Mouse (Mus musculus) cerebellum, adult 11-12 months (tissue): Measurements from ENCODE around the gene Klhl42.
A peak's percentile ranks its signal among the peaks of the same experiment; 100 is the strongest.

Experiments
- DNase-seq: peaks from one replicate; pipeline ENCODE4 v3.0.0; 2022

Klhl42 gene

GRCm38 (mm10) chr6:147087736-147088135 lies 3.4 kb upstream of the Klhl42 start:
- DNase-seq, result no peak

GRCm38 (mm10) chr6:147088517-147088916 lies 2.7 kb upstream of the Klhl42 start:
- DNase-seq, result no peak

GRCm38 (mm10) chr6:147090191-147090590 lies 988 bp upstream of the Klhl42 start:
- no peak for DNase-seq

- DNase-seq, result peak; percentile 69
Observed at GRCm38 (mm10) chr6:147092136-147092535, 957 bp downstream of the Klhl42 start.

GRCm38 (mm10) chr6:147094771-147095170 lies 3.6 kb downstream of the Klhl42 start:
- DNase-seq, result no peak

- DNase-seq, result no peak
Observed at GRCm38 (mm10) chr6:147096109-147096508, 4.9 kb downstream of the Klhl42 start.

- DNase-seq, result no peak
Observed at GRCm38 (mm10) chr6:147096934-147097333, 5.8 kb downstream of the Klhl42 start.

- DNase-seq, result no peak
Observed at GRCm38 (mm10) chr6:147097346-147097929, 6.3 kb downstream of the Klhl42 start.

GRCm38 (mm10) chr6:147099458-147100277 lies 8.5 kb downstream of the Klhl42 start:
- no peak for DNase-seq

GRCm38 (mm10) chr6:147102293-147102692 lies 11.1 kb downstream of the Klhl42 start:
- no peak for DNase-seq

- DNase-seq, result no peak
Observed at GRCm38 (mm10) chr6:147105529-147105928, 14.3 kb downstream of the Klhl42 start.

- no peak for DNase-seq
Observed at GRCm38 (mm10) chr6:147106716-147107115, 15.5 kb downstream of the Klhl42 start.

- DNase-seq, result no peak
Observed at GRCm38 (mm10) chr6:147109283-147109682, 18.1 kb downstream of the Klhl42 start.

GRCm38 (mm10) chr6:147116579-147116978 lies 25.4 kb downstream of the Klhl42 start:
- peak; percentile 56 for DNase-seq

- DNase-seq, result no peak
Observed at GRCm38 (mm10) chr6:147117764-147118163, 26.6 kb downstream of the Klhl42 start.

- no peak for DNase-seq
Observed at GRCm38 (mm10) chr6:147118190-147118589, 27.0 kb downstream of the Klhl42 start.

GRCm38 (mm10) chr6:147121320-147121719 lies 30.1 kb downstream of the Klhl42 start:
- DNase-seq, result no peak

- DNase-seq, result no peak
Observed at GRCm38 (mm10) chr6:147127239-147127638, 36.1 kb downstream of the Klhl42 start.

- DNase-seq, result no peak
Observed at GRCm38 (mm10) chr6:147138260-147138659, 47.1 kb downstream of the Klhl42 start.

- DNase-seq, result no peak
Observed at GRCm38 (mm10) chr6:147140600-147141154, 49.5 kb downstream of the Klhl42 start.

- no peak for DNase-seq
Observed at GRCm38 (mm10) chr6:147144664-147145063, 53.5 kb downstream of the Klhl42 start.

GRCm38 (mm10) chr6:147145277-147145676 lies 54.1 kb downstream of the Klhl42 start:
- peak; percentile 6 for DNase-seq

- DNase-seq, result no peak
Observed at GRCm38 (mm10) chr6:147145753-147146152, 54.6 kb downstream of the Klhl42 start.

- DNase-seq, result no peak
Observed at GRCm38 (mm10) chr6:147151069-147151468, 59.9 kb downstream of the Klhl42 start.
